Mouse (Mus musculus): ENCODE measurements at regions not wholly inside any gene's neighbourhood (a gene's known extent, or its start where the extent isn't known, plus 50 kb on each side); places are given as distances from the start of the nearest gene placed in this dataset.
"Not testable (repeated sequence)": the region's sequence is repeated elsewhere in the genome, so short reads cannot be mapped to it uniquely, and the experiment has no call there.

GRCm38 (mm10) chr16:15175516-15175915 is 141.7 kb upstream of the Gm21897 start:
- DNase-seq (ENCODE audit: low spot score) = no peak

GRCm38 (mm10) chr16:15185714-15186113 is 131.5 kb upstream of the Gm21897 start:
- DNase-seq (ENCODE audit: low spot score) = no peak

GRCm38 (mm10) chr16:15194926-15195711 is 122.1 kb upstream of the Gm21897 start:
- DNase-seq (ENCODE audit: low spot score) = no peak

GRCm38 (mm10) chr16:15195931-15196330 is 121.3 kb upstream of the Gm21897 start:
- DNase-seq (ENCODE audit: low spot score) = not testable (repeated sequence)

- no peak for DNase-seq (ENCODE audit: low spot score)
Measured at GRCm38 (mm10) chr16:15196855-15197254, 120.4 kb upstream of the Gm21897 start.

GRCm38 (mm10) chr16:15215921-15216320 is 101.3 kb upstream of the Gm21897 start:
- DNase-seq (ENCODE audit: low spot score) = no peak

GRCm38 (mm10) chr16:15220961-15221547 is 96.2 kb upstream of the Gm21897 start:
- DNase-seq (ENCODE audit: low spot score) = no peak

GRCm38 (mm10) chr16:15237836-15238235 is 79.4 kb upstream of the Gm21897 start:
- DNase-seq (ENCODE audit: low spot score) = no peak

- no peak for DNase-seq (ENCODE audit: low spot score)
Measured at GRCm38 (mm10) chr16:15238449-15238848, 78.8 kb upstream of the Gm21897 start.

- no peak for DNase-seq (ENCODE audit: low spot score)
Measured at GRCm38 (mm10) chr16:15250186-15250585, 67.1 kb upstream of the Gm21897 start.

- DNase-seq (ENCODE audit: low spot score) = no peak
Measured at GRCm38 (mm10) chr16:15251686-15252085, 65.6 kb upstream of the Gm21897 start.

- DNase-seq (ENCODE audit: low spot score) = no peak
Measured at GRCm38 (mm10) chr16:15252666-15253347, 64.5 kb upstream of the Gm21897 start.

- no peak for DNase-seq (ENCODE audit: low spot score)
Measured at GRCm38 (mm10) chr16:15253348-15253693, 63.9 kb upstream of the Gm21897 start.

- no peak for DNase-seq (ENCODE audit: low spot score)
Measured at GRCm38 (mm10) chr16:15254669-15255068, 62.6 kb upstream of the Gm21897 start.

- no peak for DNase-seq (ENCODE audit: low spot score)
Measured at GRCm38 (mm10) chr16:15259474-15259873, 57.8 kb upstream of the Gm21897 start.

- DNase-seq (ENCODE audit: low spot score) = no peak
Measured at GRCm38 (mm10) chr16:15260069-15260468, 57.2 kb upstream of the Gm21897 start.
